Mouse (Mus musculus) erythroblast, adult 5-6 weeks (primary cell): ENCODE measurements around the gene Gm14288. TPM values are rescaled to one million over a fixed set of nuclear protein-coding genes. Genes with fewer than 3 reads are reported as not detected.
"Not testable (repeated sequence)": the region's sequence is repeated elsewhere in the genome, so short reads cannot be mapped to it uniquely, and the experiment has no call there.

Experiments
- ATAC-seq: replicated peaks from 2 replicates; pipeline ENCODE4 v1.8.0; 2016; ENCODE audit warnings: moderate number of reproducible peaks, mild to moderate bottlenecking, moderate TSS enrichment, inconsistent platforms; ENCODE audit not compliant: poor library complexity, low FRiP score, severe bottlenecking
- total RNA-seq, 2 experiments: library from RNA; stranded (forward) in 1 of 2; stranded (reverse) in 1 of 2; fragments of 150-400 nt in 1 of 2; fragments of 200-764, 138-1000 nt in 1 of 2; gene quantifications; 2 replicates each; pipeline versions ENCODE4 v1.2.3 to v1.2.4; 2015 to 2017; ENCODE audit warnings: low replicate concordance in 2 of 2

Gene Gm14288
- total RNA-seq (2015; ENCODE audit: low replicate concordance) = not detected in 2 replicates
- 1.3 TPM in 1 of 2 replicates, not detected in the other for total RNA-seq (2017; ENCODE audit: low replicate concordance)

DNA sequence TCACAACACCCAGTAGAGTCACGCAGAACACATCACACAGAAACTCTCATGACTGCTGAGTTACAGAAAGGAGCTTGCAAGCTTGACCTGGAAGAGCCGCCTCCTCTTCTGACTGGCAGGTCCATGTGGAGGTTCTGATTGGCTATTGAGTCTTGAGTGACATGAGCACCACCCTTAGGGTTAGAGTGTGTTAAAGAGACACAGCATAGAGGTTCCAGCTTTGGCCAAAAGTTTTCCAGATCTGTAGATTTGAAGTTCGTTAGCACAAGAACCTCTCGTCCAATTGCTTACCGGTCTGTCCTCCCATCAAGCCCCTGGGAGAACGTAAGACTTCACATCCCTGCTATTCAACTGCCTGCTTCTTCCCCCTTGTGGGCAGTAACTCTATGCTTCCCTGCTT, at the start of gene Gm14288:
Gene Gm14288, minus strand, starts transcription at position 101 of the 400 bp plus-strand sequence.
- not testable (repeated sequence) for ATAC-seq

- not testable (repeated sequence) for ATAC-seq
Measured at GRCm38 (mm10) chr2:175741237-175741636, 59.7 kb downstream of the Gm14288 start, which contains the start of gene Gm2007. TSS of gene Gm2007 (plus strand) at chr2:175741537.

Other genes with a start within 250 kb of the Gm14288 start
- not detected in 2 replicates for gene Gm11007, start 157.1 kb downstream of the Gm14288 start, total RNA-seq (2015; ENCODE audit: low replicate concordance)
- gene Gm11007, start 157.1 kb downstream of the Gm14288 start, total RNA-seq (2017; ENCODE audit: low replicate concordance) = 22.2 TPM in 1 of 2 replicates, not detected in the other
- not detected in 2 replicates for gene Zfp969, start 97.4 kb downstream of the Gm14288 start, total RNA-seq (2015; ENCODE audit: low replicate concordance)
- gene Zfp969, start 97.4 kb downstream of the Gm14288 start, total RNA-seq (2017; ENCODE audit: low replicate concordance) = not detected in 2 replicates
- not detected in 2 replicates for gene Gm2007, start 59.6 kb downstream of the Gm14288 start, total RNA-seq (2015; ENCODE audit: low replicate concordance)
- gene Gm2007, start 59.6 kb downstream of the Gm14288 start, total RNA-seq (2017; ENCODE audit: low replicate concordance) = 22.2 TPM in 1 of 2 replicates, not detected in the other
- gene Gm6710, start 68.1 kb upstream of the Gm14288 start, total RNA-seq (2015; ENCODE audit: low replicate concordance) = 0.77 TPM in 1 of 2 replicates, not detected in the other
- gene Gm6710, start 68.1 kb upstream of the Gm14288 start, total RNA-seq (2017; ENCODE audit: low replicate concordance) = 1.4 and 3.1 TPM in 2 replicates
- gene Zfp966, start 130.0 kb upstream of the Gm14288 start, total RNA-seq (2015; ENCODE audit: low replicate concordance) = 1.5 and 2.1 TPM in 2 replicates
- 1.3 and 3.2 TPM in 2 replicates for gene Zfp966, start 130.0 kb upstream of the Gm14288 start, total RNA-seq (2017; ENCODE audit: low replicate concordance)
- 0.58 and 2.1 TPM in 2 replicates for gene Gm2026, start 164.2 kb upstream of the Gm14288 start, total RNA-seq (2015; ENCODE audit: low replicate concordance)
- gene Gm2026, start 164.2 kb upstream of the Gm14288 start, total RNA-seq (2017; ENCODE audit: low replicate concordance) = not detected in 2 replicates